Mouse (Mus musculus): ENCODE measurements around the gene Ms4a1. TPM values are rescaled to one million over a fixed set of nuclear protein-coding genes. Genes with fewer than 3 reads are reported as not detected.
"Not testable (repeated sequence)": the region's sequence is repeated elsewhere in the genome, so short reads cannot be mapped to it uniquely, and the experiment has no call there.

The Ms4a1 gene
- polyA plus RNA-seq, 1 experiment from 2014 or later: not detected

DNA sequence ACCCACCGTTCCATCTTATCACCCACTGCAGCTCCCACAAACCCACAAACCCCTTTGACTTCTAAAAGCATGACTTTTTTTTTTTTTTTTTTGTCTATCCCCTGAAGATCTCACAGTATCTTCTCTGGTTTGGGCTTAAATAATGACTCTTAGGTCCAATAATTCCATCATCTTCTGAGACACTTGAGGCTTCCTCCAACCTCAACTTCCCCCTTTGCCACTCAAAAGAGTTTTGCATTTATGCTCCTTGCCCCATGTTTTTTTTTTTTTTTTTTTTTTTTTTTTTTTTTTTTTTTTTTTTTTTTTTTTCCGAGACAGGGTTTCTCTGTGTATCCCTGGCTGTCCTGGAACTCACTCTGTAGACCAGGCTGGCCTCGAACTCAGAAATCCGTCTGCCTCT lies 3.1 kb downstream of the Ms4a1 start:
- 85% methylated on average over 4 of the region's 4 CpGs for WGBS
- H3K36me3 ChIP-seq (replicated peaks); H3K27ac ChIP-seq; H3K9ac ChIP-seq; H3K27me3 ChIP-seq; H3K4me2 ChIP-seq; ATAC-seq (ENCODE audit: low FRiP score); H3K4me3 ChIP-seq (replicated peaks); H3K4me1 ChIP-seq; H3K9me3 ChIP-seq: not testable (repeated sequence)

DNA sequence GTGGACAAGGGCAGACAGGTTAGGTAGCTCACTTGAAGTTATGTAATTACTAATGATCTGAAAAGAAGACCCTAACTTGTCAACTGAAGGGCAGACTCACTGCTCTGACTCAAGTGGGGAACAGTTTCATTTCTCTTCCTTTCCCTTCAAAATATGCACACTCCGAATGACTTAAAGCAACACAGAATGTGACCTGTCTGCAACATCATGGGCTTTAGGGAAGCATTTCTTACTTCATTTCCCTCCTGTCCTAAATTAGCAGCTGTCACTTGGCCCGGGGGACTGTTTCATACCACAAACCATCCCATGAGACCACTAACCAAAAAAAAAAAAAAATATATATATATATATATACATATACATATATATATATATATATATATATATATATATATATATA lies 4.5 kb downstream of the Ms4a1 start:
- no peak for ATAC-seq (ENCODE audit: low FRiP score)
- no peaks in the 10 kb centered on the region for H3K27me3 ChIP-seq
- no peak overlapping the region for H3K4me2 ChIP-seq
- no peak overlapping the region for H3K9ac ChIP-seq
- H3K9me3 ChIP-seq: no peaks in the 10 kb centered on the region
- no peak overlapping the region for H3K4me3 ChIP-seq (replicated peaks)
- H3K4me1 ChIP-seq: no peaks in the 10 kb centered on the region
- WGBS: 95% methylated on average over 2 of the region's 2 CpGs
- H3K36me3 ChIP-seq (replicated peaks): no peaks in the 10 kb centered on the region
- H3K27ac ChIP-seq: no peak overlapping the region

DNA sequence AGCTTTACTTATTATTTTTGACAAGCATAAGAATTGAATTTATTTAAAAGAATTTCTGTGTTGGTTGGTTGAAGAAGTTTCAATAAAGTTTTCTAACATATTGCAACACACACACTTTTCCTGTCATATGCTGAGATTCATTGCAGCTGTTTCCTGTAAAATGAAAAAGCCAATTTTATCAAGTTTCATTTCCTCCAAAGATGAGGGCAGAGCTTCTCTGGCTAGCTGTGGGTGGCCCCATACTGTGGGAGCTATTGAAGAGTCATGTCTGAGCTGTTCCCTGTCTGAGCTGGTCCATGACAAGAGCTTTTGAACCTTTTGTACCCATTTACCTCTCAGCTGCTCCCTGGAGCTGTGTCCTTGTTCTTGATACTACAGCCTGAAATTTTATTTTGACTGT lies 21.8 kb downstream of the Ms4a1 start:
- ATAC-seq (ENCODE audit: low FRiP score): no peak
- H3K4me1 ChIP-seq: no peaks in the 10 kb centered on the region
- H3K4me3 ChIP-seq (replicated peaks): no peak overlapping the region
- no peaks in the 10 kb centered on the region for H3K27me3 ChIP-seq
- no peaks in the 10 kb centered on the region for H3K36me3 ChIP-seq (replicated peaks)
- no peak overlapping the region for H3K4me2 ChIP-seq
- H3K9me3 ChIP-seq: no peaks in the 10 kb centered on the region
- H3K9ac ChIP-seq: no peak overlapping the region
- no peak overlapping the region for H3K27ac ChIP-seq

DNA sequence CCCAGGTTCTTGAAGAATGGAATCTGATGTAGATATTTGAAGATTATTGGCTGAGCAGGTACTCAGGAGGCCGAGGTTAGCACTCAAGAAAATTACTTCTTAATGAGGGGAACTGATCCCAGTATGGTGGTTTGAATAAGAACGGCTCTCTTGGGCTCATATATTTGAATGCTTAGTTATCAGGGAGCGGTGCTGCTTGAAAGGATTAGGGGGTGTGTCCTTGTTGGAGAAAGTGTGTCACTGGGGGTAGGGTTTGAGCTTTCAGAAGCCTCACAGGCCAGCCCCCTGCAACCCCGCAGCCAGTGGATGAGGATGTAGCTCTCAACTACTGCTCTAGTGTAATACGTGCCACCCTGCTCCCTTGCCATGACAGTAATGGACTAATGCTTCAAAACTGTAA lies 23.5 kb downstream of the Ms4a1 start:
- H3K4me3 ChIP-seq (replicated peaks): no peak overlapping the region
- no peak overlapping the region for H3K27ac ChIP-seq
- H3K4me1 ChIP-seq: no peaks in the 10 kb centered on the region
- no peak overlapping the region for H3K9ac ChIP-seq
- no peak for ATAC-seq (ENCODE audit: low FRiP score)
- no peak overlapping the region for H3K4me2 ChIP-seq
- no peaks in the 10 kb centered on the region for H3K9me3 ChIP-seq
- 59% methylated on average over 5 of the region's 5 CpGs for WGBS
- no peaks in the 10 kb centered on the region for H3K36me3 ChIP-seq (replicated peaks)
- H3K27me3 ChIP-seq: no peaks in the 10 kb centered on the region

DNA sequence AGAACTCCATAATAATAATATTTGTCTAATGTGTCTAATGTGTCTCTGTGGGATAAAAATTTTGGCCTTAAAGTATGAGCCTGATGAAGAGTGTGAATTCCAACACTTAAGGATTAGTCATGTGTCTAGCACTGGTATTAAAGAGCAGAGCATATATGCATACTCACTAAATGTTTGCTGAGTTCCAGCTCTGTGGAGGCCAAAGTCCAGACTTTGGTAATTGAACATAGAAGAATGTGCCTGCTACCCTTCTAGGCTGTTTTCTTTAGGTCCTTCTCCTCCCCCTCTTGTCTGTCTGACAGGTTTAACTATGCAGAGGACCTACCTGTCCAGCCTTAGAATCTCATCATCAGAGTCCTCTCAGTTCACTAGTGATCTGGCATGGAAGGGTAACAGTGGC lies 30.2 kb downstream of the Ms4a1 start:
- Histone ChIP-seq H3K4me2 (no peak overlapping the region), H3K4me1 (no peaks in the 10 kb centered on the region), H3K27me3 (no peaks in the 10 kb centered on the region), H3K27ac (no peak overlapping the region), H3K36me3 (replicated peaks) (no peaks in the 10 kb centered on the region), H3K9ac (no peak overlapping the region), H3K9me3 (no peaks in the 10 kb centered on the region), H3K4me3 (replicated peaks) (no peak overlapping the region)
- no peak for ATAC-seq (ENCODE audit: low FRiP score)

DNA sequence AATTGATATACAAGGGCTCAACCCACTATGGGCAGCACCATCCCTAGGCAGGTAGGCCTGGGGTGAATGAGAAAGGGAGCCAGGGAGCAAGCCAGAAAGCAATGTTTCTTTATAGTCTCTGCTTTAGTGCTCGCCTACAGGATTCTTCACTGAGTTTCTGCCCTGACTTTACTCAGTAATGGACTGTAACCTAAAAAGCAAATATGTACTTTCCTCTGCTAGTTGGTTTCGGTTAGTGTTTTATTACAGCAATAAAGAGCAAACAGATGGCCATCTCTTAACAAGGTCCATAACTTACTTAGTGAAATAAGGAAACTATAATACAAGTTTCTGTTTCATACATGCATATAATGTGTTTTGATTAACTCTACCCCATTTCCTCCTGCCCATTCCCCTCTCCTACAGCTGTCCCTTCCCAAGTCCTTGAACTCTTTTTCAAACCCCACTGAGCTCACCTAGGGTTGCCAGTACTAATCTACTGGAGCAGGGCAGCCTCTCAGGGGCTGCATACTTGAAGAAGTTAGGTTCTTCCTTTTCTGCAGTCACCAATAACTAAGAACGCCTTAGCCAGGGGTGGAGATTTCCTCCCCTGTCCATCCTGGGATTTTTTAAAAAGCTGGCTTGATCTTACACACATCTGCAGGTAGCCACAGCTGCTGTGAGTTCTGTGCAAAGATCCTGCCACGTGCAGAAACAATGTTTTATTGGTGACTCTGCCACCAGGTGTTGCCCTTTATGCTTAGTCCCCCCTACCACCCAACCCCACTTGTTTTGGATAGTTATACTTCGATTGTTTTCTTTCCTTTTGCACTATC lies 30.9 kb downstream of the Ms4a1 start:
- no peak overlapping the region for H3K4me3 ChIP-seq (replicated peaks)
- H3K27ac ChIP-seq: no peak overlapping the region
- WGBS: 70% methylated on average over 5 of the region's 5 CpGs
- H3K4me1 ChIP-seq: no peaks in the 10 kb centered on the region
- ATAC-seq (ENCODE audit: low FRiP score): no peak
- H3K9me3 ChIP-seq: no peaks in the 10 kb centered on the region
- H3K4me2 ChIP-seq: no peak overlapping the region
- no peaks in the 10 kb centered on the region for H3K27me3 ChIP-seq
- no peak overlapping the region for H3K9ac ChIP-seq
- H3K36me3 ChIP-seq (replicated peaks): no peaks in the 10 kb centered on the region

DNA sequence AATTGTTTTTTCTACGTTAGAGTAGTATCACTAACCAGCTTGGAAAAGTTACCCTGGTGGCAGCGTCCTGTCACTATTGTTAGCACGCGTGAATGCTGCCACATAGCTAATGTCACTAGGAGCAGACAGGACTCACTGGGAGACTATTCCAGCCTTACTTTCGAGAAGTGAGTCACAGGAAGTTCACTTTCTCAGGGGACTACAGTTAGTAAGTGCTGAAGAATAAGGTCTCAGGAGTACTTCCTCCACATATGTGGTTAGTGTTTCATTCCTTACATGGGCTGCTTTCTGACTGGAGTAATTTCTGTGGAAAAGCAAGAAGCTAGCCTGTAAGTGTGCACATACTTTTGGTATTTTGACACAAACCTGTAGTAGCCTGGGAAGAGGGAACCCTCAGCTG lies 31.8 kb downstream of the Ms4a1 start:
- 79% methylated on average over 5 of the region's 5 CpGs for WGBS

DNA sequence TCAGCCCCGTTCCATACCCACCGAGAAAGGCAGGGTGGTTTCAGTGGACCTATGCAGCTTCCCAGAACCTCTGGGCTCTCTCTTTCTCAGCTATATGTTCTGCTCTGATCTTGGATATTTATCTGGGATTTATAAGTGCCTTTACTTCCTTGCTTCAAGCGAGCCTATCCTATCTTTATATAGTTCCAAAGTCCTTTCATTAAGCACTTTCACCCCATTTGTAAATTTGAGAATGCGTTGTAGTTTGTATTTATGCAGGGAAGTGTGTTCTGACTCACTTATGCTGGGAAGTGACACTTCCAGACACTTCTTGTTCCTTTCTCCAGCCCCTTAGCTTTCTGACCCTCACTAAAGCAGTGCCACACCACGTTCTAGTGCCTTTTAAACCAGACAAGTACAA lies 33.7 kb downstream of the Ms4a1 start, which contains the start of gene Ms4a12:
Ms4a12 (minus strand) TSS at position 101 of the 400 bp plus-strand sequence.
- H3K4me3 ChIP-seq (replicated peaks): no peak within 1 kb of the TSS
- H3K9ac ChIP-seq: no peak within 1 kb of the TSS

More for the DNA sequence above, 31.8 kb downstream of the Ms4a1 start:
- Histone ChIP-seq H3K4me1 (no peaks in the 10 kb centered on the region), H3K27ac (no peak overlapping the region), H3K36me3 (replicated peaks) (no peaks in the 10 kb centered on the region), H3K4me3 (replicated peaks) (no peak overlapping the region), H3K4me2 (no peak overlapping the region), H3K9me3 (no peaks in the 10 kb centered on the region), H3K9ac (no peak overlapping the region), H3K27me3 (no peaks in the 10 kb centered on the region)
- ATAC-seq (ENCODE audit: low FRiP score): no peak

More for the DNA sequence above, 33.7 kb downstream of the Ms4a1 start, which contains the start of gene Ms4a12:
- Histone ChIP-seq H3K4me1 (no peaks in the 10 kb centered on the region), H3K36me3 (replicated peaks) (no peaks in the 10 kb centered on the region), H3K27me3 (no peaks in the 10 kb centered on the region), H3K9me3 (no peaks in the 10 kb centered on the region), H3K4me2 (no peak within 1 kb of the TSS), H3K27ac (no peak within 1 kb of the TSS)
- no peak for ATAC-seq (ENCODE audit: low FRiP score)
- 80% methylated on average over 5 of the region's 5 CpGs for WGBS

Other genes starting within 250 kb of the Ms4a1 start
- gene Ms4a18, start 248.2 kb downstream of the Ms4a1 start, polyA plus RNA-seq (2016; fragmentation: Nextera tagmentation; extraction: Ambion mirVana): not detected in 2 replicates
- gene Ms4a8a, start 185.1 kb downstream of the Ms4a1 start, polyA plus RNA-seq (2016; fragmentation: Nextera tagmentation; extraction: Ambion mirVana): not detected in 2 replicates
- gene 1700017D01Rik, start 135.4 kb downstream of the Ms4a1 start, polyA plus RNA-seq (2016; fragmentation: Nextera tagmentation; extraction: Ambion mirVana): not detected in 2 replicates
- not detected in 2 replicates for gene 1700025F22Rik, start 100.9 kb downstream of the Ms4a1 start, polyA plus RNA-seq (2016; fragmentation: Nextera tagmentation; extraction: Ambion mirVana)
- not detected in 2 replicates for gene Ms4a13, start 69.5 kb downstream of the Ms4a1 start, polyA plus RNA-seq (2016; fragmentation: Nextera tagmentation; extraction: Ambion mirVana)
- not detected in 2 replicates for gene Ms4a12, start 33.8 kb downstream of the Ms4a1 start, polyA plus RNA-seq (2016; fragmentation: Nextera tagmentation; extraction: Ambion mirVana)
- gene Ms4a5, start 17.6 kb upstream of the Ms4a1 start, polyA plus RNA-seq (2016; fragmentation: Nextera tagmentation; extraction: Ambion mirVana): not detected in 2 replicates
- gene Ms4a14, start 48.2 kb upstream of the Ms4a1 start, polyA plus RNA-seq (2016; fragmentation: Nextera tagmentation; extraction: Ambion mirVana): not detected in 2 replicates
- 1.5 and 1.9 TPM in 2 replicates for gene Ms4a7, start 69.9 kb upstream of the Ms4a1 start, polyA plus RNA-seq (2016; fragmentation: Nextera tagmentation; extraction: Ambion mirVana)
- 1.4 and 2.4 TPM in 2 replicates for gene Ms4a4a, start 109.3 kb upstream of the Ms4a1 start, polyA plus RNA-seq (2016; fragmentation: Nextera tagmentation; extraction: Ambion mirVana)
- gene Ms4a4c, start 138.5 kb upstream of the Ms4a1 start, polyA plus RNA-seq (2016; fragmentation: Nextera tagmentation; extraction: Ambion mirVana): not detected in 2 replicates
- not detected in 2 replicates for gene Ms4a4b, start 177.3 kb upstream of the Ms4a1 start, polyA plus RNA-seq (2016; fragmentation: Nextera tagmentation; extraction: Ambion mirVana)
- gene Ms4a6c, start 203.1 kb upstream of the Ms4a1 start, polyA plus RNA-seq (2016; fragmentation: Nextera tagmentation; extraction: Ambion mirVana): 1.6 and 1.8 TPM in 2 replicates
- not detected in 2 replicates for gene Gm8369, start 219.7 kb upstream of the Ms4a1 start, polyA plus RNA-seq (2016; fragmentation: Nextera tagmentation; extraction: Ambion mirVana)